Mouse (Mus musculus) thymus, adult 2 months (tissue): ENCODE data around the gene Kirrel.

Experiments used
- CTCF ChIP-seq: fragments of 200-500 bp; IDR thresholded peaks from 2 replicates; pipeline ENCODE4 v1.5.1; 2012; ENCODE audit warnings: mild to moderate bottlenecking, control low read depth, low read length, moderate library complexity, borderline replicate concordance; ENCODE audit not compliant: control insufficient read depth, poor library complexity, insufficient read depth; ENCODE audit errors: extremely low read depth
- POLR2A ChIP-seq: fragments of 200-500 bp; IDR thresholded peaks from 2 replicates; pipeline ENCODE4 v1.6.1; 2012; ENCODE audit warnings: mild to moderate bottlenecking, low read length, control low read depth, moderate library complexity; ENCODE audit not compliant: control insufficient read depth, poor library complexity, insufficient read depth; ENCODE audit errors: extremely low read depth

DNA sequence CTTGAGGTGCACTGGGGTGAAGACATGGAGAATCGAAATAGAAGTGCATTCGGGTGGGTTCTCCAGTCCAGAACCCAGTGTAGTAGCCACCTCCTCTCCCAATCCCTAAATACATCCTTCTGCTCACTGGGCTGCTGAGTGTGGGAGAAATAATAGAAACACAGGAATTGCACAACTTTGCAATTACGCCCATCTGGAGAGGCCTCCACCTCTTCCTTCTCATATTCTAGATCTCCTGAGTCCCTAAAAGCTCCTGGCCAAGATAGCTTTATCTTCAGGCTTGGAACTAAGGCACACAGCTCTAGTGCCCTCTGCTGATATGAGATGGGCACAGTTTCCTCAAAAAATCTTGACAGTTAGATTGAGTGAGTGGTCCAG is 880 bp upstream of the Kirrel start:
- TF ChIP-seq CTCF (no peak), POLR2A (no peak)
